Mouse (Mus musculus) embryonic fibroblast, embryonic 13.5 days (primary cell): Measurements from ENCODE around the gene Fnbp1.

ENCODE experiments used
- CTCF ChIP-seq: IDR thresholded peaks from 2 replicates; pipeline ENCODE4 v1.5.1; 2011; ENCODE audit warnings: mild to moderate bottlenecking, control low read depth, low read length, moderate library complexity, borderline replicate concordance; ENCODE audit not compliant: insufficient read depth
- POLR2A ChIP-seq: IDR thresholded peaks from 2 replicates; pipeline ENCODE4 v1.6.1; 2011; ENCODE audit warnings: low read depth, mild to moderate bottlenecking, control low read depth, low read length, moderate library complexity

GRCm38 (mm10) chr2:31144901-31145300, 3.1 kb upstream of the Fnbp1 start:
- TF ChIP-seq POLR2A (no peak), CTCF (no peak)
